Mouse (Mus musculus): ENCODE measurements around the gene Cpeb4. TPM values are rescaled to one million over a fixed set of nuclear protein-coding genes. Genes with fewer than 3 reads are reported as not detected.
A peak's percentile ranks its signal among the peaks of the same experiment; 100 is the strongest.

Cpeb4 gene
- total RNA-seq, 2 experiments from 2014 or later: 148 to 149 TPM

DNA sequence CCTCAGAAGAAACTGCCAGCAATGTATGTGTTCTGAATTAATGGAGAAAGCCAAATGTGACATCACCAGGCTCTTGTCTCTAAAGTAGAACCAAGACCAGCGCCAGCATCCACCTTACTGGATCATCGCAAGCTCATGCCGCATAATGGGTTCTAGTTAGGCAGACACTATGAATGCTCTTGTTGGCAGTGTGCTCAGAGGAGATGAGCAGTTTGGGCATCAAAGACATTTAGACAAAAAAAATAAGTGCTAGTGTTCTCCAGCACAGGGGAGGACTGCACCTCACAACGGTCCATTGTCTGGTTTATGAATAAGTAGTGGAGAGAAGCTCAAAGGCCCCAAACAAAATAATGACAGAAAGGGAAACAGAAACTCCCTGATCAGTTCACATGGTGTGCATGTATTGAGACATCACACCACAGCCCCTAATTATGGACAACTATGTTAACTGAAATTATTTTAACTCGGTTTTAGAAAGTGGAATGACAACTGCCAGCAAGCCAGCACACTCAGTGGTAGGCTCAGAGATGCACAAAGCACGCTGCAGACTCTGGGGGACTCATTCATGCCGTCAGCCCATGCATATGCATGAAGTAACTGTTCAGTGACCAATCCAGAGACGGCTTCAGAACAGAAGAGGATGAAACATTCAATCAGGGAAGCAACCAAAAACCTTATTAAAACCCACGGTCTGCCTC, 25.1 kb upstream of the Cpeb4 start:
- DNase-seq: no peak
- intact Hi-C loops (cut with DNase I): no loop called here

DNA sequence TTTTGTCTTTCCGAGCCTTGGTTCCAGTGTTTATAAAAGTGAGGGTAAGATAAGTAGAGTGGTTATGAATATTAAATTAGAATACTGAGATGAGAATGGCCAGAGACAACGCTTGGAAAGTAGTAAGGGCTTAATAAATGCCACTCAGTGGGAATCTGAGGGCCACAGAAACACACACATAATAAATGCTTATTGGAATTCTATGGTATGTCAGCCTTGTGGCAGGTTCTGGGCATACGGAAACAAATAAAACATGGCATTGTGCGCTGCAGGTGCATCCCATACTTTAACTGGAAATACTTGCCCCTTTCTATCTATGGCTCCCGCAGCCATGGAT, 24.6 kb upstream of the Cpeb4 start:
- DNase-seq: no peak
- intact Hi-C loops (cut with DNase I): no loop called here

DNA sequence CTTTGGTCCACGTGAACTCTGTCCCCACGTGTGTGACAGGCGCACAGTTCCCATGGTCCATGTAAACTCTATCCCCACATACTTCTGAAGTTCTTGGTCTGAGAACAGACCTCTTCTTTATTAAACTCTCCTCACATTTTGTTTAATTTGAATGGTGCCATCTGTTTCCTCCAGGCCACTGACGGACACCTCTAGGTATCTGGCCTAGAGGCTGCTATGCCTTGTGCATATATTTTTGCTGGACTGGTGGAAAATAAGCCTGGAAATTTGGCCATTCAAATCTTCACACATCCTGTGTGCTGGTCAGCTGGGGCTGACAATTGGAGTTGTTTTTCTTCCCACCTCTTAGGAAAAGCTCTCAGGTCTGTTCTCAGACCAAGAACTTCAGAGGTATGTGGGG, 23.3 kb upstream of the Cpeb4 start:
- intact Hi-C loops (cut with DNase I): no loop called here
- DNase-seq: no peak

DNA sequence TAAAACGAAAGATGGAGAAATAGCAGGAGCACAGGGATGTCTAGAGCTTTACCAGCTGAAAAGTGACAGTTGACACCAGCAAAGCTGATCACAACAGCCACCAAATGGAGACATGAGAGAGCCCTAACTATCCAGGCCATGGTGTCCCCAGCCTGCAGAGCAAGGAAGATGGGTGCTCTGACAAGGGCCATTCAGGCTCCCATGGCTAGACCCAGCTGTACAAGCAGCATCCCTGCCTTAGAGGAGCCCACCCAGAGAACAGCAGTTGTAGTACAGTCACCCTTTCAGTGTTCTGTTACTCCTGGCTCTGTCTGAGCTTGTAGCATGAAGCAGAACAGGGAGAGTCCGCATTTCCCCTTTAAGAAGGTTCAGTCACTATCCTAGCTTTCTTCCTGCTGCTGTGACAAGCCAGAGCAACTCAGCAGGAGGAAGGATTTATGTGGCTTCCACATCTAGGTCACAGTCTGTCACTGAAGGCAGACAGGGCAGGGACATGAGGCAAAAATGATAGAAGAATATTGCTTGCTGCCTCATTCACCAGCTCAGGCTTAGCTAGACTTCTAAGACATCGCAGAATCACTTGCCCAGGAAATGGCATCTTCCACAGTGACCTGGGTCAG, 21.7 kb upstream of the Cpeb4 start:
- DNase-seq: no peak
- intact Hi-C loops (cut with DNase I): no loop called here

DNA sequence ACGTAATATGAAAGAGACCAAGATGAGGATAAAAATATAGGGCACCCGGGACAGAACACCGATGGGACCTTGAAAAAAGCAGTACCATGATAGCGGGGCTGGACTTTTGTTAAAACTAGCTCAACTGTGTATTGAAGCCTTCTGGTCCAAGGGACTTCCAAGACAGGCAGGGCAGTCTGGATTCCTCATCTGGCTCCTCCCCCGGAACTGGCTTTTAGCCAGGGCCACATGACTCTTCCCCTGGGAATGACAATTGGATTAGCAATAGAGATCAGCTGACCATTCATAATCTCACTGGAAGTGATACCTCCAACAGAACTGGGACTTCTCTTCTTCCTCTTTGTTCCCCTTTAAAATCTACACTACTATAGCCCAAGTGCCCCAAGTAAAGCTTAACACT, 21.0 kb upstream of the Cpeb4 start:
- intact Hi-C loops (cut with DNase I): no loop called here
- DNase-seq: peak; percentile 73

DNA sequence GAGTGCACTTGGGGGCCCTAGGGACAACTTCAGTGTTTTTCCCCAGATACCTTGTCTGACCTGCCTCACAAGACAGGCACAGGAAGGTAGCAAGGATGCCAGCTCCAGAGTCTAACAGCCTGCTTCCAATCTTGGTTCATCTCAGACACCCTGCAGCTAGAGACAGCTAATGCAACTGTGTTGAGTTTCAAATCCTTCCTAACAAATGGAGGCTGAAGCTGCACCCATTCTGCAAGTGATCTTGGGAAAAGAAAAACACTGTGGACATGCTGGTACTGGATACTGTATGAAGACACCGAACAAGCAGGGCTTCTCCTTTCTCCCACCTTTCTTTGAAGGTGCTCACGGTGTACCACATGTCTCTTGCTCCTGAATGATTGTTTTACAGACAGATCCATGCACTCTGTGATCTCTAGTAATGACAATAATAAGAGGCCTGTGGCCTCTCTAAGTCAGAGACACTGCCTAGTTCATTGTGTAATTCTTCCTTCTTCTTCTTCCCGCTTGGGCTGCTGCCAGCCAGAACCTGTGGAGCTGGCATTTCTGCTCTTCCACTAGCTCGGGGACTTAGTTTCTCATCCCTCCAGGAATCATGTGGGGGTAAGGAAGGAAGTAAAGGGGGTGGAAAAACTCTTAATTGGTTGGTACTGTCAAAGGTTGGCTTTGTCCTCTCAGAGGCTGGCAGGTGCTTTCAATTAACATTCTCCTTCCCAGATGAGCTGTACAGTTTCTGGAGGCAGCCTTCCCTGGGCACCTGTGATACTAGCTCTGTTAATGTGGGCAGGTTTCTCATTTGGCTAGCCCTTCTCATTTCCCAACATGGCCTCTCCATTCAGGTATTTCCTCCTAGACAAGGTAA, 20.1 kb upstream of the Cpeb4 start:
- intact Hi-C loops (cut with DNase I): no loop called here
- DNase-seq: no peak

DNA sequence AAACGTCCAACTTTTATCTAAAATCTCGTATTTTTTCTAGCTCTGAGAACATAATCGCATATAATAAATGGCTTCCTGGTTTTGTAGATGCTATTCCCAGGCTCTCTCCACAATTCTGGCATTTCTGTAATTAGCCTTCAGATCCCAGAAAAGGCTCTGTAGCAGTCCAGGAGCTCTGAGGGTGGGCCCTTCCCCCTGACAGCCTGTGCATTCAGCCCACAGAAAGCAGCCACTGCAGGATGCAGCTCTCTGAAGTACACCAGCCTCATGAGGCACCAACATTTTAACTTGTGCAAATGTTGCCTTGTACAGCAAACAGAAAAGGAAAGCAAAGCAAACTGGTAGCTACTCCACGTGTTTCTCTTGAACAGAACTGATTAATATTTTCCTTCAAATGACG, 17.1 kb upstream of the Cpeb4 start:
- intact Hi-C loops (cut with DNase I): no loop called here
- no peak for DNase-seq

DNA sequence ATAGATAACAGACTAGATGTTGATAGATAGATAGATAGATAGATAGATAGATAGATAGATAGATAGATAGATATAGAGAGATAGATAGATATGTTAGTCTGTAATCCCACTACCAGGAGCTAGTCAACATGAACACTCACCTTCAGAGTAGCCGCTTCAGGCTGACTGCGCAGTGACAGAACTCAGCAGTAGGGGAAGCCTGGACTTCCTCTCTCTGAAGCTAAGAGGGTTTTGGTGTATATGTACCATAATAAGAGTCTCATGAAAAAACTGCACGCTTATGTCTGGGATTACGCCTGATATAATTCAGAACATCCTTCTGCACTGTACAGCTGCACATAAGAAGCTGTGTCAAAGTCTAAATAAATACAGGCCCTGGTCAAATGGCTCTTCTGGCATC, 14.5 kb upstream of the Cpeb4 start:
- intact Hi-C loops (cut with DNase I): no loop called here
- no peak for DNase-seq

DNA sequence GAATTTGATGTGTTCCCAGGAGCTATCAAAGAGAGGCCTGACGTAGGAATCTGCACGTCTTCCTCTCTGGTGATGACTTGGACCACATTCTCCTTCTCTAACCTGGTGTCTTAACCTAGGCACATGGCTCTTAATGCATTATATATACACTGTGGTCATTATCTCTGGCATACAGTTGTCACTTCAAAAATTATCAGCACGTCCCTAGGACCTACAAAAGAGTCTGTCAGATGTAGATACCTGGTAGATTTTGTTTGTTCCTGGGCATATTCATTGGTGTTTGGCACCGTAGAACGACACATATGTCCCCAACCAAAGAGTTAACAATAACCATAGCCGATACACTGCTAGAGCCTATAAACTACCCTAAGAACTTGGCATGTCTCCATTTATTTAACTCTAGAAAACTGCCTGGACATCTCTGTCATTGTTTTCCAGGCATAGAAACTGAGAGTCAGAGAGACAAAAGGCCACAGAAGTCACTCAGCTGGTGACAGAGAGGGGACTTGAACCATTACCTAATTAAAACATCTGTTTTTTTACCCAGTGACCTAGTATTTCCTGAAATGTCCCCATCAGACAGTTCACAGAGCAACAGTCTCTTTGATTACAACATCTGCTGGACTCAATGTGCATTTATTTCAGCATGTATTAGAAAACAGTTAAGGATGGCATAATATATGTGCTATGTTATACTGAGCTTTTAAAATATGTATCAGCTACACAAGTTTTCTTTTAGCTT, 10.7 kb upstream of the Cpeb4 start:
- intact Hi-C loops (cut with DNase I): no loop called here
- no peak for DNase-seq

DNA sequence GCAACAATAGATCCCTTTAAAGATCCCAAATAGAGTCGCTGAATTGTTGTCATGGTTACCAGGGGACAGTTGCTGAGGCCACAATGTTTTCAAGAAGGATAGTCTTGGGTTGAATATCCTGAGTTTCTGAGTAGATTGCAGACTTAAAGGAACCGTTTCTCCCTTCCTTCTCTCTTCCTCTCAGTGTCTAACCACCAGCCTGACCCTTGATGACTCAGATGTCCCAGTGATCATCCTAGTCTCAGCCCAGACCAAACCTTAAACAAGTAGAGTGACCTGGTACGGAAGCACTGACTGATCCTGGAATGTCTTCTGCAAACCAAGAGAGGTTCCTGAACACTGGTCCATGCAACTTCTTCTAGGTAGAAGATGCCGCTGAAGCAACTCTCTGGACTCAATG, 4.0 kb upstream of the Cpeb4 start:
- DNase-seq: no peak

DNA sequence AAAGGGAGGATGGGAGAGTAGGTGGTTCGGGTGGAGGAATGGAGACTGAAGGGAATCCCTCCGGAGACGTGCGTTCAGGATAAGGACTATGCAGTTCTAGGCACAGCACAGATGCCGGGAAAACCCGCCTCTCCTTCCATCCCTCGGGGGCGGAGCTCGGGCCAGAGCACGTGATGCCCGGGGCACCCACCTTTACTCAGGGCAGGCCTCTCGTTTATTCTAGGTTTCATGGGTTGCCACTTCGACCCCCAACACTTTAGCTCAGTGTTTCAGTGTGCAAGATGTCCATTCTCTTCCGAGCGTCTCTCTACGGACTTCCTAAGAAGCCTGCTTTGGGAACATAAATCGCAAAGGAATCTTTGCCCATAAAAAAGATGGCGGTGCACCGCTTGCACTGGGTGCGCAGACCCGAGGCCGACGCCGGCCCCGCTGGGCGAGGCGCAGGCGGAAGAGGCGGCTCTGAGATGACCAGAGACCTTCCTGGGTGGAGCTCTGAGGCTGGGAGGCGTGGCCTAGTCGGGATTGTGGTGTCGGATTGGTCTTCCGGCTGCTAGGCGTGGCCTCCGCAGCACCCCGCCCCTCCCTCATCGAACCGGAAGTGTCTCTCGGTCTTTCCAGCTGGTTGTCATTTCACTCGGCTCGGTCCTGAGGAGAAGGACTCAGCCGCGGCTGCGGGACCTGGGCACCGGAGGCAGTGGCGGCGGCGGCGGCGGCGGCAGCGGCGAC, 1.6 kb upstream of the Cpeb4 start:
- intact Hi-C loops (cut with DNase I): loop anchor here (5.0 to 10.0 kb wide), 2 partner anchors 116 to 193 kb away; no protein-coding TSS in a partner anchor
- DNase-seq: peak; percentile 100

More for the DNA sequence above, 4.0 kb upstream of the Cpeb4 start:
- intact Hi-C loops (cut with DNase I): no loop called here

DNA sequence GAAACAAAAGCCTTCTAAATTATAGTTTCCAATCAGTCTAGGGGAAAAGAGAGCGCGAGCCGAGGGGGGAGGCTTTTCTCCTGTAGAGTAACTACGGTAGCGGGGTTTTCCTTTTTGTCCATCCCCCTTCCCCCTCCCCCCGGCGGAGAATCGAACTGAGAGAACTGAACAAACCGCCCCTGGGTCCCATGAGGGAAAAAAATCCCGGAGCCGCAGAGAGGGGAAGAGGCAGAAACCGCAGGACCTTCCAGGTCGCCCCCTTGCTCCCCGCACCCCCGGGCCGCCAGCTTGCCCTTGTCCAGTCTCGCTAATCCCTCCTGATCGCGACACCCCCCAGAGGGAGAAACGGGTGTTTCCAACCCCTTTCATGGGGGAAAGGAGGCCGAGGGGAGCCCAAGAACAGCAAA, 873 bp upstream of the Cpeb4 start:
- intact Hi-C loops (cut with DNase I): loop anchor here (5.0 to 10.0 kb wide), 2 partner anchors 116 to 194 kb away; no protein-coding TSS in a partner anchor
- peak; percentile 59 for DNase-seq

DNA sequence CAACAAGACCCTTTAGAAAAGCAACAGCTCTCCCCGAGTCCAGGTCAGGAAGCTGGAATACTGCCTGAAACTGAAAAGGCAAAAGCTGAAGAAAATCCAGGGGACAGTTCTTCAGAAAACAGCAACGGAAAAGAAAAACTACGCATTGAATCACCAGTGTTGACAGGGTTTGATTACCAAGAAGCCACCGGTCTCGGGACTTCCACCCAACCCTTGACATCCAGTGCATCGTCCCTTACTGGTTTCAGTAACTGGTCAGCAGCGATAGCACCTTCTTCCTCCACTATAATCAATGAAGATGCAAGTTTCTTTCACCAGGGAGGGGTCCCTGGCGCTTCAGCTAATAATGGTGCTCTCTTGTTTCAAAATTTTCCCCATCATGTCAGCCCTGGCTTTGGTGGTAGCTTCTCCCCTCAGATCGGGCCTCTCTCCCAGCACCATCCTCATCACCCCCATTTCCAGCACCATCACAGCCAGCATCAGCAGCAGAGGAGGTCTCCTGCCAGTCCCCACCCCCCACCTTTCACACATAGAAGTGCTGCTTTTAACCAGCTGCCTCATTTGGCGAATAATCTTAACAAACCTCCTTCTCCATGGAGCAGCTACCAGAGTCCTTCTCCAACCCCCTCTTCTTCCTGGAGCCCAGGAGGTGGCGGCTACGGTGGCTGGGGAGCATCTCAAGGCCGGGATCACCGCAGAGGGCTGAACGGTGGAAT, 693 bp downstream of the Cpeb4 start:
- intact Hi-C loops (cut with DNase I): loop anchor here (5.0 to 10.0 kb wide), 2 partner anchors 118 to 195 kb away; no protein-coding TSS in a partner anchor
- peak; percentile 10 for DNase-seq

DNA sequence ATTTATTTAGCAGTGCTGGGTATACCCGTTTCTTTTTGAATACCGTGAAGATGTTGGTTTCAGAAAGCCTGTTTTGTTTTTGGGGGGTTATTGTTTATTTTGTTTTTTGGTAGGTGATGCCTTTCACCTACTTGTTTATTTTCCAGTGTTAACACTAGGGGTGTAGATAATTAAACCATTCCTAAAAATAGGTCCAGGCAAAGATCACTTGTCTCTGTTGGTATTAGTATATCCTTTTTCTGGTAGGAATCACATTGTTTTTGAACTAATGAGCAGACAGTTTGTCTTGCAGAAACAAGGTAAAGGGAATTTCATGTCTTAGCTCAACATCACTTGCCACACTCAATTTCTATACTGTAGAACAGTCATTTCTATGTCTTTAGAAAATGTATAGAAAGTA, 2.1 kb downstream of the Cpeb4 start:
- intact Hi-C loops (cut with DNase I): loop anchor here (5.0 to 10.0 kb wide), 2 partner anchors 119 to 197 kb away; no protein-coding TSS in a partner anchor
- DNase-seq: no peak

DNA sequence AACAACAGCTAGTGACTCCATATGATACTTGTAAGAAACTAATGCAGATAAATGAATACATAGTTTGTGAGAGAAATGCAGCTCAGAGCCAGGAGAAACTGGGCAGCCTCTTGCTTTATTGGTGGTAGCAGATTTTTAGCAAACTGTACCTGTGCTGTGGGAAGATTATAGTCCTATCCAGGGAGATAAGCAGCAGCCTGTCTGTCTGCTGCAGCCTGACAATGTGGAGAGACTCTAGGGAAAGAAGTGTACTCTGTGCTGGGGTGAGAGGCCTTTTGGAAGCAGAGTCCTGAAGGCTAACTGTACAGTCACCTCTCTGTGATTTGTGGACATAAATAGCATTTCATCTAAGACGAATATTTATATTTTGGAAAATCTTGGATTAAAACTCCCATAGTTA, 11.7 kb downstream of the Cpeb4 start:
- intact Hi-C loops (cut with DNase I): loop anchor here (10.0 kb wide), 1 partner anchor 51 kb away; no protein-coding TSS in a partner anchor
- DNase-seq: no peak

DNA sequence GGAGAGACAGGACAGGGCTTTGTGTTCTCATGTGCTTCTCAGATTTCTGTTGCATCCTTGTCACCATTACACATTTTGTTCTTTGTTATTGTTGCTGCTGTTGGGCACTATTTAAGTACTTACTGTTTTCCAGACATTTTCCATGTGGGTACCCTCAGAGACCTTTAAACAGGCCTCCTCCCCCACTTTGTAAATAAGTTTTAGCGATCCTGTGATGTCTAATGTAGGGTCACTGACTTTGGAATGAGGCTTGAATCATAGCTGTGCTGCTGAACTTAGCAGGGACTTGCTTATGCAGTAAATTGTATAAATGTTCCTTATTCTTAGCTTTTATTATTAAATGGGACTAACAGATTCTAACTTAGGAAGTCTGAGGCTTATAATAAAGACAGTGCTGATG, 13.8 kb downstream of the Cpeb4 start:
- no peak for DNase-seq
- intact Hi-C loops (cut with DNase I): loop anchor here (10.0 kb wide), 1 partner anchor 49 kb away; no protein-coding TSS in a partner anchor

DNA sequence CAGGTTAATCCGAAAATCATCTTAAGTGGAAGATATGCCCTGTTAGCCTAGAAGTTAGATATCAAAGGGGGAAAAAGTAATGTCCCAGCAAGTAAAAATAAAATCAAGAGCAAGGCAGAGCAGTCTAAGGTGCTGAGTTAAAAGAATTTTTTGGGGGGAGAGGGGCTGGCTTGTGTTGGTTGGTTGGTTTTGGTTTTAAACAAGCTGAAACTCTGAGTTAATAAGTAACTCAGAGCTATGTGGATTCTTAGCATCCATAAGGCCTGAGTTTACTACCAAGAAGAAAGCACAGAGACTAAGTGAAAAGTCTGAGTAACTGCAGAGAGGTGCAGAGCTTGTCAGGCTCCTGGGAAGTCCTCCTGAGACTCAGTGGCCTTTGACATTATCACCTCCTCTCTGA, 16.2 kb downstream of the Cpeb4 start:
- intact Hi-C loops (cut with DNase I): loop anchor here (10.0 kb wide), 1 partner anchor 47 kb away; no protein-coding TSS in a partner anchor
- no peak for DNase-seq

DNA sequence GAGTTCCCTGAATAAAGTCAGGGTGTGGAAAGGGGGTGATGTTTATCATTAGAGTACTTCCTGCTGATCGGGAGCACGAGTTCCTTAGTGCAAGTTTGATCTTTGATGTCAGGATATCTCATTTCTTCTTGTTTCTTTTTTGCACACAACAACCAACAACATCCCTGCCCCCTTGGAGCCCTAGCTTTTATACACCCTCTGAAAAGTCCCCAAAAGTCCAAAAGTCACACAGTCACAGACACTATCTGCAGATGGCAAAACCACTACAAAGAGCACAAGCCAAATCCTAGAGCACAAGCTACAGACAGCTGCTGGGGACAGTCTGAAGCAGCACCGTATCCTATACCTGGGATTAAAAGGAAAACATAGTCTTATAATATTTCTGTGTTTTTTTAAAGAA, 20.1 kb downstream of the Cpeb4 start:
- no peak for DNase-seq
- intact Hi-C loops (cut with DNase I): no loop called here

DNA sequence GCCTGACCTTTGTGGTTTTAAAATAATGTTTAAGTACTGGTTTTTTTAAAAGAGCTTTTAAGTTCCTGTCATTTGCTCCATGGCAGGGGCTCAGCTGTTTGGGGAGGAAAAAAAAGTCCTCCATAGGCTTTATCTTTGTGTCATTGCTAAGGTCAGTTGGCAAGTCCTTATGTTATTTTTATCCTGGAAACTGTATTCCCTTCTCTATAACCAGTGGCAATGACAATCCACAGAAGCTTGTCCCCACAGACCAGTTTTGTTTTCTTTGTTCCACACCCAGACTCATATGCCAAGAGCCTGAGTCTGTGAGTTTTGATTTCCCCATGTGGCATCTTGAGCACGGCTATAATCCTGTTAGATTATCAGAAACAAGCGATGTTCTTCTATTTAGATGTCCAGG, 21.6 kb downstream of the Cpeb4 start:
- DNase-seq: no peak
- intact Hi-C loops (cut with DNase I): no loop called here
